Mouse (Mus musculus): Measurements from ENCODE around the gene Ndufs3. TPM values are rescaled to one million over a fixed set of nuclear protein-coding genes. Genes with fewer than 3 reads are reported as not detected.
"Not testable (repeated sequence)": the region's sequence is repeated elsewhere in the genome, so short reads cannot be mapped to it uniquely, and the experiment has no call there.

Ndufs3 gene
- polyA plus RNA-seq, 1 experiment from 2014 or later: 240 TPM

DNA sequence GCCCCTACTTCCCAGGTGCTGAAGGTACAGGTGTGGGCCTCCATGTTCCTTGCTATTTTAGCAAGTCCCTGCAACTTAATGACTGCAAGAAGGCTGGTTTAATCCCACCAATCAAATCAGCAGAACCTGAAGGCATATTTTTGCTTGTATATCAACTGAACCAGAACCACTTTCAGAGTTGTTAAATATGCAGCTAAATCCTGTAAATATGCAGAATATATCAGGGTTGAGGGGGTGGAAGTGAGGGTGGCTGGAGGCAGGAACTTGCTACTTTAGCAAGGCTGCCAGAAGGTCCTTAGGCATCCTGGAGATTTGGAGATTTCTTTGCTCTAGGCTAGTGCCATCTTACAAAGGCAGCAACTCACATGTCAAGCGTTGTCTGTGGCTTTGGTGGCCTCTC lies 10.9 kb upstream of the Ndufs3 start:
- peak overlapping the region; percentile 81; the same call in 1 of the 2 replicates for H3K4me2 ChIP-seq (ENCODE audit: low read length)
- DNase-seq (ENCODE audit: low spot score) (no peak), ATAC-seq (no peak)
- peaks cover 10% of the 10 kb centered on the region; the same call in 1 of the 2 replicates for H3K4me1 ChIP-seq (ENCODE audit: control insufficient read depth, insufficient read depth, low read length)
- H3K27me3 ChIP-seq (replicated peaks; ENCODE audit: control insufficient read depth, insufficient read depth, low read length): no peaks in the 10 kb centered on the region
- H3K36me3 ChIP-seq (ENCODE audit: control insufficient read depth, insufficient read depth, low read length): peaks cover 30% of the 10 kb centered on the region
- H3K9me3 ChIP-seq (replicated peaks; ENCODE audit: control insufficient read depth, low read length): no peaks in the 10 kb centered on the region
- peak overlapping the region; percentile 26; the same call in 1 of the 2 replicates for H3K9ac ChIP-seq (ENCODE audit: low read length)
- H3K27ac ChIP-seq (ENCODE audit: low read depth, low read length): no peak overlapping the region
- no peak overlapping the region for H3K4me3 ChIP-seq (ENCODE audit: low read depth, low read length)
- 78% methylated on average over 1 of the region's 1 CpGs for WGBS

DNA sequence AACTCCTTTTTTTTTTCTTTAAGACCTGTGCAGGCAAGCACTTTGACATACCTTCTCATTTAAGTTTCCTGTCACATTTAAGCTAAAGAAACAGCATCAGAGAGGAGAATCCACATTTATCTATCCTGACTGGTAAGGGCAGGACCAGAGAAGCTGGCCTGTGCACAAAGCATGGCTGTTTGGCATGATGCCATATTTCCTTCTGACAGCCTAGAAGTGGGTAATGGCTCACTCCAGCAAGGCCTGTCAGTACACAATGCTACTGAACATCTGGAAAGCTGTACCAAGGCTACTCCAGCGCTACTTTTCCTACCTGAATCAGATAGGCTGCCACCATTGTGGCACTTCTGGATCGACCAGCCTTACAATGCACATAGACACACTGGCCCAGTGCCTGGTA lies 9.0 kb upstream of the Ndufs3 start:
- H3K27me3 ChIP-seq (replicated peaks; ENCODE audit: control insufficient read depth, insufficient read depth, low read length): no peaks in the 10 kb centered on the region
- H3K4me2 ChIP-seq (ENCODE audit: low read length): no peak overlapping the region
- WGBS: 77% methylated on average over 2 of the region's 2 CpGs
- H3K36me3 ChIP-seq (ENCODE audit: control insufficient read depth, insufficient read depth, low read length): peaks cover 48% of the 10 kb centered on the region
- DNase-seq (ENCODE audit: low spot score) (peak; percentile 67), ATAC-seq (no peak)
- no peak overlapping the region for H3K27ac ChIP-seq (ENCODE audit: low read depth, low read length)
- H3K9me3 ChIP-seq (replicated peaks; ENCODE audit: control insufficient read depth, low read length): no peaks in the 10 kb centered on the region
- H3K4me3 ChIP-seq (ENCODE audit: low read depth, low read length): no peak overlapping the region
- H3K4me1 ChIP-seq (ENCODE audit: control insufficient read depth, insufficient read depth, low read length): peaks cover 10% of the 10 kb centered on the region; the same call in 1 of the 2 replicates
- H3K9ac ChIP-seq (ENCODE audit: low read length): no peak overlapping the region

GRCm38 (mm10) chr2:90911668-90912067 lies 7.0 kb upstream of the Ndufs3 start:
- 89% methylated on average over 1 of the region's 1 CpGs for WGBS
- H3K4me2 ChIP-seq (ENCODE audit: low read length): no peak overlapping the region
- peaks cover 10% of the 10 kb centered on the region; the same call in 1 of the 2 replicates for H3K4me1 ChIP-seq (ENCODE audit: control insufficient read depth, insufficient read depth, low read length)
- H3K27ac ChIP-seq (ENCODE audit: low read depth, low read length): no peak overlapping the region
- H3K36me3 ChIP-seq (ENCODE audit: control insufficient read depth, insufficient read depth, low read length): peaks cover 61% of the 10 kb centered on the region
- no peak for ATAC-seq
- no peaks in the 10 kb centered on the region for H3K9me3 ChIP-seq (replicated peaks; ENCODE audit: control insufficient read depth, low read length)
- H3K4me3 ChIP-seq (ENCODE audit: low read depth, low read length): no peak overlapping the region
- H3K9ac ChIP-seq (ENCODE audit: low read length): no peak overlapping the region
- H3K27me3 ChIP-seq (replicated peaks; ENCODE audit: control insufficient read depth, insufficient read depth, low read length): no peaks in the 10 kb centered on the region
- DNase-seq (ENCODE audit: low spot score): no peak

DNA sequence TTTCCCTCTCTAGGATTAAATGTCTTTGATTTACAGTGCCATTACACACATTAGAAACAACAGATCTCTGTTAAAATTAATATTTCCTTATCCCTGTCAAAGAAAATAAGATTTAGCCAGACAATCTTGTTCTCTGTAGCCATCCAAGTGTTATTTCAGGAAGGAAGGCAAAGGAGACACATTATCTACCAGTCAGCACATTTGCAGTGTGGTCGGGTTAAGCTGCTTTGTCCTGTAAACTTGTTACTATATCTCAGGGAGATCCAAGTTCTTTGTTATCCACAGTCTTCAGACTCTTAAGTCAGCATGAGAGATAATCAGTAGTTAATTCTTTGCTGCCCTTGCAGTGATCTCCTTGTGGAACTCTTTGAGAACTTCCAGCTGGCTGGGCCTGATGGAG lies 6.2 kb upstream of the Ndufs3 start:
- H3K4me2 ChIP-seq (ENCODE audit: low read length): no peak overlapping the region
- H3K27ac ChIP-seq (ENCODE audit: low read depth, low read length): no peak overlapping the region
- DNase-seq (ENCODE audit: low spot score) (no peak), ATAC-seq (no peak)
- H3K27me3 ChIP-seq (replicated peaks; ENCODE audit: control insufficient read depth, insufficient read depth, low read length): no peaks in the 10 kb centered on the region
- no peaks in the 10 kb centered on the region for H3K9me3 ChIP-seq (replicated peaks; ENCODE audit: control insufficient read depth, low read length)
- H3K36me3 ChIP-seq (ENCODE audit: control insufficient read depth, insufficient read depth, low read length): peaks cover 65% of the 10 kb centered on the region
- no peak overlapping the region for H3K9ac ChIP-seq (ENCODE audit: low read length)
- 77% methylated on average over 1 of the region's 1 CpGs for WGBS
- H3K4me1 ChIP-seq (ENCODE audit: control insufficient read depth, insufficient read depth, low read length): peaks cover 8% of the 10 kb centered on the region
- H3K4me3 ChIP-seq (ENCODE audit: low read depth, low read length): no peak overlapping the region

DNA sequence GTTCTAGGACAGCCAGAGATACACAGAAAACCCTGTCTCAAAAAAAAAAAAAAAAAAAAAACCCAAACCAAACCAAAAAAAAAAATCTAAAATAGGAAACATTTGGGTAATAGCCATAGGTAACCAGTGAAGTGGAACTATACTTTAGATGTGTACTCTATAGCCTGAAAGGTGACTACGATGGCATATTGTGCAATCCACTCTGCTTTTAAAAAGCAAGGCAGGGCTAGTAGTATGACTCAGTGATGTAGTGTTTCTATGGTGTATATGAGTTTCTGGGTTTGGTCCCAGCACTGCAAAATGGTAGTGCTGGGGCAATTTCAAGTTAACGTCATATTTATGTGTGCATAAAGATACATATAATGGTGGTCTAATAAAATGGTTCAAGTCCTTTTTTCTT lies 2.1 kb upstream of the Ndufs3 start:
- H3K27me3 ChIP-seq (replicated peaks; ENCODE audit: control insufficient read depth, insufficient read depth, low read length): no peaks in the 10 kb centered on the region
- peaks cover 55% of the 10 kb centered on the region for H3K36me3 ChIP-seq (ENCODE audit: control insufficient read depth, insufficient read depth, low read length)
- H3K4me1 ChIP-seq (ENCODE audit: control insufficient read depth, insufficient read depth, low read length): peaks cover 15% of the 10 kb centered on the region
- DNase-seq (ENCODE audit: low spot score) (no peak), ATAC-seq (no peak)
- WGBS: 96% methylated on average over 2 of the region's 2 CpGs
- H3K9ac ChIP-seq (ENCODE audit: low read length): no peak overlapping the region
- no peaks in the 10 kb centered on the region for H3K9me3 ChIP-seq (replicated peaks; ENCODE audit: control insufficient read depth, low read length)
- H3K4me2 ChIP-seq (ENCODE audit: low read length): no peak overlapping the region
- H3K27ac ChIP-seq (ENCODE audit: low read depth, low read length): no peak overlapping the region
- no peak overlapping the region for H3K4me3 ChIP-seq (ENCODE audit: low read depth, low read length)

- Histone ChIP-seq H3K4me2 (ENCODE audit: low read length) (peak overlapping the region; percentile 73), H3K36me3 (ENCODE audit: control insufficient read depth, insufficient read depth, low read length) (peaks cover 52% of the 10 kb centered on the region), H3K4me3 (ENCODE audit: low read depth, low read length) (peak overlapping the region; percentile 93), H3K9me3 (replicated peaks; ENCODE audit: control insufficient read depth, low read length) (no peaks in the 10 kb centered on the region), H3K27me3 (replicated peaks; ENCODE audit: control insufficient read depth, insufficient read depth, low read length) (no peaks in the 10 kb centered on the region), H3K9ac (ENCODE audit: low read length) (peak overlapping the region; percentile 97), H3K27ac (ENCODE audit: low read depth, low read length) (peak overlapping the region; percentile 92), H3K4me1 (ENCODE audit: control insufficient read depth, insufficient read depth, low read length) (peaks cover 15% of the 10 kb centered on the region)
- 0% methylated on average over 21 of the region's 21 CpGs for WGBS
- ATAC-seq (peak; percentile 73), DNase-seq (ENCODE audit: low spot score) (peak; percentile 58)
Observed at GRCm38 (mm10) chr2:90904856-90905224, 213 bp upstream of the Ndufs3 start.

- Histone ChIP-seq H3K4me1 (ENCODE audit: control insufficient read depth, insufficient read depth, low read length) (peaks cover 15% of the 10 kb centered on the region), H3K9me3 (replicated peaks; ENCODE audit: control insufficient read depth, low read length) (no peaks in the 10 kb centered on the region), H3K36me3 (ENCODE audit: control insufficient read depth, insufficient read depth, low read length) (peaks cover 49% of the 10 kb centered on the region), H3K9ac (ENCODE audit: low read length) (peak overlapping the region; percentile 97; the same call in 1 of the 2 replicates), H3K4me3 (ENCODE audit: low read depth, low read length) (peak overlapping the region; percentile 93), H3K4me2 (ENCODE audit: low read length) (peak overlapping the region; percentile 73), H3K27me3 (replicated peaks; ENCODE audit: control insufficient read depth, insufficient read depth, low read length) (no peaks in the 10 kb centered on the region), H3K27ac (ENCODE audit: low read depth, low read length) (no peak overlapping the region)
- WGBS: 91% methylated on average over 2 of the region's 2 CpGs
- ATAC-seq (no peak), DNase-seq (ENCODE audit: low spot score) (no peak)
Observed at GRCm38 (mm10) chr2:90903398-90903797, 1.2 kb downstream of the Ndufs3 start.

DNA sequence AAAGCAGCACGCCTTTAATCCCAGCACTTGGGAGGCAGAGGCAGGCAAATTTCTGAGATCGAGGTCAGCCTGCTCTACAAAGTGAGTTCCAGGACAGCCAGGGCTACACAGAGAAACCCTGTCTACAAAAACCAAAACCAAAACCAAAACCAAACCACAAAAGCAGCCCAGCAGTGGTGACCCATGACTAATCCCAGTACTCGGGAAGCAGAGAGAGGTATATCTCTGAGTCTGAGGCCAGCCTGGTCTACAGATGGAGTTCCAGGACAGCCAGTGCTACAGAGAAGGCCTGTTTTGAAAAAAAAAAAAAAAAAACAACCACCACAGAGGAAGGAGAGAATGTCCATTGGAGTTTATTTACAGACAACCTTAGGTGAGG lies 10.3 kb downstream of the Ndufs3 start:
- not testable (repeated sequence) for H3K4me3 ChIP-seq (ENCODE audit: low read depth, low read length); H3K27me3 ChIP-seq (replicated peaks; ENCODE audit: control insufficient read depth, insufficient read depth, low read length); H3K4me2 ChIP-seq (ENCODE audit: low read length); H3K9me3 ChIP-seq (replicated peaks; ENCODE audit: control insufficient read depth, low read length); H3K27ac ChIP-seq (ENCODE audit: low read depth, low read length); ATAC-seq; DNase-seq (ENCODE audit: low spot score); H3K4me1 ChIP-seq (ENCODE audit: control insufficient read depth, insufficient read depth, low read length); H3K9ac ChIP-seq (ENCODE audit: low read length)
- over 99% methylated on average over 3 of the region's 3 CpGs for WGBS
- H3K36me3 ChIP-seq (ENCODE audit: control insufficient read depth, insufficient read depth, low read length): peaks cover 65% of the 10 kb centered on the region

DNA sequence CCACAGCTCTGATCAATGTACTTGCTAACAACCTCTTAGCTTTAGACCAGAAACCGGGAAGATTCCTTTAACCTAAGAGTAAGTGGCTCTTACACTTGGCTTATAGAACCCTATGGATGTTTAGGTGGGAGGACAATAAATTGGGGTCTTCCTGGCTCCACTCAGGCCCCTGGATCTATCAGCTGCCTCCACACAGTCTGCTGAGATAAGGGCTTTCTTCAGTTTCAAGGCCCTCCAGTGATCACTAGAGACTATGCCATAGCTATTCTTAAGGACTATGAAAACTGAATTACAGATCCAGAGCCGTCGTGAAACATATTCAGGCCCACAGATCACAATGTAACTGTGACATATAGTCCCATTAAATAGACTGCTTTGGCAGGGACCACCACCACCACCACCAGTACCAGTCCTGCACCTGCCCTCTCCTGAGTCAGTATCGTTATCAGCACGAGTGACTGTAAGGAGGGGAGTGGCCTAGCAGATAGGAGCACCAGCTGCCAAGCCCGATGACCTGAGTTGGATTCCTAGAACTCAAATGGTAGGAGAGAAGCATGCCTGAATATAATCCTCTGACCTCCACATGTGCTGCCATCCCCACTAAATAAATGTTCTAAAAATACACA lies 10.8 kb downstream of the Ndufs3 start:
- H3K4me2 ChIP-seq (ENCODE audit: low read length): no peak overlapping the region
- no peak overlapping the region for H3K9ac ChIP-seq (ENCODE audit: low read length)
- peaks cover 61% of the 10 kb centered on the region for H3K36me3 ChIP-seq (ENCODE audit: control insufficient read depth, insufficient read depth, low read length)
- DNase-seq (ENCODE audit: low spot score): no peak
- H3K27me3 ChIP-seq (replicated peaks; ENCODE audit: control insufficient read depth, insufficient read depth, low read length): peaks cover 4% of the 10 kb centered on the region; the same call in 1 of the 2 replicates
- WGBS: 93% methylated on average over 6 of the region's 6 CpGs
- no peak for ATAC-seq
- no peaks in the 10 kb centered on the region for H3K9me3 ChIP-seq (replicated peaks; ENCODE audit: control insufficient read depth, low read length)
- H3K4me1 ChIP-seq (ENCODE audit: control insufficient read depth, insufficient read depth, low read length): peaks cover 5% of the 10 kb centered on the region; the same call in 1 of the 2 replicates
- no peak overlapping the region for H3K27ac ChIP-seq (ENCODE audit: low read depth, low read length)
- H3K4me3 ChIP-seq (ENCODE audit: low read depth, low read length): no peak overlapping the region

All from forebrain, embryonic 14.5 days (tissue).